Mouse (Mus musculus): ENCODE measurements around the gene Gm14412.
"Not testable (repeated sequence)": the region's sequence is repeated elsewhere in the genome, so short reads cannot be mapped to it uniquely, and the experiment has no call there.

DNA sequence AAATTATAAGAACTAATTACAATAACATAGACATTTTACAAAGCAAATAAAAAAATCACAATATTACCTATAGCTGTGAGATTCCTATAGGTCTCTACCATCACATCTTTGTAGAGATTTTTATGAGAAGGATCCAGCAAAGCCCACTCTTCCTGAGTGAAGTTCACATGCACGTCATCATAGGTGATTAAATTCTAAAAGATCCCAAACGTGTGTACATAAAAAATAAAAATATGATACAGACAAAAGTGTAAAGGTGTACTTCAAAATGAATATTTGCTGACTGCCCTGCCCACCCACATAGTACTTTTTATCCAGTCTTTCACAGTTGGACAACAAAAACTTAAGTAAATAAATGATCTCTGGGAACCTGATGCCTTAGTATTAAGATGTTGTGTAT is 57.2 kb downstream of the Gm14412 start, which contains the start of gene Gm14409:
- not testable (repeated sequence) for TF ChIP-seq CTCF (IDR thresholded peaks at IDR 0.05; ENCODE audit: low read depth, low read length); POLR2A (IDR thresholded peaks at IDR 0.05; ENCODE audit: borderline replicate concordance, low read depth, low read length)
